22 mouse cellular contexts compared by ENCODE assay signal in the genomic region with DNA sequence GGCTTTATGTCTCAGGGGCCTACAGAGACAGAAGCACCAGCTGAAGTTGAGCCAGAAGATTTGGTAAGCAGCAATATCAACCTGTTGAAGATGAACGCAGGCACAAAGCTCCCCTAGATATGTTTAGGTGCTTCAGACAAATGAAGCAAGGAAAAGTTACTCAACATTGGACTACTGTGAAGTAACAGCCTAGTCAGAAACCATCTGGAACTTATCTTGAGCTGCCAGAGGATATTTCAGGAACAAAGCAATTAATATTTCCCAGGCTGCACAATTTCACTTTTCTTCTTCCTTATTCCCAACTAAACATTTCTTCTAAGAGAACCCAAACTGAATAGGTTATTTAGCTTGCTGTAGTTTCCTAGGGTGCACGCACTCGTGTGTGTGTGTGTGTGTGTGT.
DNase-seq lines count a peak whose midpoint lies in the region; ATAC-seq and TF ChIP-seq lines count a peak whose summit lies in the region.
"Had no signal": no experiment of that assay in that cellular context is flagged by ENCODE, and none has a peak within 500 bp of the region (broad histone marks: within the 10 kb centered on the region; RNA-seq: fewer than 3 reads in every experiment).

No protein-coding gene starts in this region.

- H3K4me1 ChIP-seq in kidney, postnatal 0 days (replicated peaks; ENCODE audit: insufficient read depth, low read length), result no peaks in the 10 kb centered on the region
- H3K4me1 ChIP-seq in kidney, adult 2 months (ENCODE audit: control insufficient read depth, insufficient read depth, low read length), result no peaks in the 10 kb centered on the region
- H3K4me1 ChIP-seq in limb, embryonic 10.5 days, result peaks cover 12% of the 10 kb centered on the region
- H3K4me1 ChIP-seq in forebrain, embryonic 14.5 days (ENCODE audit: control insufficient read depth, insufficient read depth, low read length), result no peaks in the 10 kb centered on the region
- no peaks in the 10 kb centered on the region for H3K4me1 ChIP-seq in hindbrain, embryonic 10.5 days (replicated peaks)
- H3K4me1 ChIP-seq: forebrain, embryonic 15.5 days; heart, embryonic 12.5 days; megakaryocyte, embryonic 14.5 days; neural tube, embryonic 13.5 days had no signal

- H3K27me3 ChIP-seq in kidney, postnatal 0 days (ENCODE audit: insufficient read depth, low read length), result no peaks in the 10 kb centered on the region
- H3K27me3 ChIP-seq in kidney, adult 2 months (replicated peaks; ENCODE audit: control insufficient read depth, insufficient read depth, low read length), result no peaks in the 10 kb centered on the region; the same call in 1 of the 2 replicates
- no peaks in the 10 kb centered on the region for H3K27me3 ChIP-seq in limb, embryonic 10.5 days (ENCODE audit: low read depth, poor library complexity, severe bottlenecking)
- no peaks in the 10 kb centered on the region for H3K27me3 ChIP-seq in forebrain, embryonic 14.5 days (replicated peaks; ENCODE audit: control insufficient read depth, insufficient read depth, low read length)
- H3K27me3 ChIP-seq in hindbrain, embryonic 10.5 days (ENCODE audit: insufficient read depth, poor library complexity, severe bottlenecking), result no peaks in the 10 kb centered on the region
- H3K27me3 ChIP-seq: forebrain, embryonic 15.5 days; heart, embryonic 12.5 days; megakaryocyte, embryonic 14.5 days; neural tube, embryonic 13.5 days; Patski had no signal

- H3K27ac ChIP-seq in kidney, postnatal 0 days, result no peak overlapping the region
- no peak overlapping the region for H3K27ac ChIP-seq in kidney, adult 2 months (ENCODE audit: insufficient read depth, low read depth, low read length)
- H3K27ac ChIP-seq in limb, embryonic 10.5 days, result 0 out of 2 replicates have a peak overlapping the region, but pooled peaks have one; percentile 36
- no peak overlapping the region for H3K27ac ChIP-seq in forebrain, embryonic 14.5 days (ENCODE audit: low read depth, low read length)
- H3K27ac ChIP-seq in hindbrain, embryonic 10.5 days, result no peak overlapping the region
- H3K27ac ChIP-seq: forebrain, embryonic 15.5 days; hindbrain, embryonic 14.5 days; neural tube, embryonic 13.5 days had no signal

- WGBS in kidney, postnatal 0 days, result 64% methylated on average over 3 of the region's 3 CpGs
- 70% methylated on average over 3 of the region's 3 CpGs for WGBS in kidney, adult 2 months
- 81% methylated on average over 3 of the region's 3 CpGs for WGBS in limb, embryonic 10.5 days
- WGBS in forebrain, embryonic 14.5 days, result 90% methylated on average over 3 of the region's 3 CpGs
- 88% methylated on average over 3 of the region's 3 CpGs for WGBS in hindbrain, embryonic 10.5 days

- H3K4me3 ChIP-seq in kidney, postnatal 0 days (replicated peaks; ENCODE audit: low read depth, low read length), result no peak overlapping the region
- no peak overlapping the region for H3K4me3 ChIP-seq in kidney, adult 2 months (ENCODE audit: insufficient read depth, low read depth, low read length)
- H3K4me3 ChIP-seq in limb, embryonic 10.5 days, result no peak overlapping the region
- H3K4me3 ChIP-seq in forebrain, embryonic 14.5 days (ENCODE audit: low read depth, low read length), result no peak overlapping the region
- H3K4me3 ChIP-seq in hindbrain, embryonic 10.5 days, result no peak overlapping the region
- H3K4me3 ChIP-seq: forebrain, embryonic 15.5 days; heart, embryonic 12.5 days; megakaryocyte, embryonic 14.5 days; neural tube, embryonic 13.5 days had no signal

- H3K9me3 ChIP-seq in kidney, postnatal 0 days (replicated peaks; ENCODE audit: low read length), result no peaks in the 10 kb centered on the region
- no peaks in the 10 kb centered on the region for H3K9me3 ChIP-seq in limb, embryonic 10.5 days (replicated peaks)
- no peaks in the 10 kb centered on the region for H3K9me3 ChIP-seq in forebrain, embryonic 14.5 days (replicated peaks; ENCODE audit: control insufficient read depth, low read length)
- no peaks in the 10 kb centered on the region for H3K9me3 ChIP-seq in hindbrain, embryonic 10.5 days
- H3K9me3 ChIP-seq: forebrain, embryonic 15.5 days; heart, embryonic 12.5 days; megakaryocyte, embryonic 14.5 days; neural tube, embryonic 13.5 days had no signal

- no peak overlapping the region for H3K4me2 ChIP-seq in kidney, postnatal 0 days (ENCODE audit: low read length)
- H3K4me2 ChIP-seq in forebrain, embryonic 14.5 days (ENCODE audit: low read length), result no peak overlapping the region
- H3K4me2 ChIP-seq: forebrain, embryonic 15.5 days; heart, embryonic 12.5 days; hindbrain, embryonic 14.5 days; neural tube, embryonic 13.5 days had no signal

- no peak for TF ChIP-seq POLR2A in kidney, adult 2 months (IDR thresholded peaks at IDR 0.05; ENCODE audit: low read depth, low read length)

- no peaks in the 10 kb centered on the region for H3K36me3 ChIP-seq in kidney, postnatal 0 days (ENCODE audit: insufficient read depth, low read length)
- no peaks in the 10 kb centered on the region for H3K36me3 ChIP-seq in kidney, adult 2 months (ENCODE audit: control insufficient read depth, insufficient read depth, low read length)
- no peaks in the 10 kb centered on the region for H3K36me3 ChIP-seq in limb, embryonic 10.5 days
- H3K36me3 ChIP-seq in forebrain, embryonic 14.5 days (ENCODE audit: control insufficient read depth, insufficient read depth, low read length), result no peaks in the 10 kb centered on the region
- no peaks in the 10 kb centered on the region for H3K36me3 ChIP-seq in hindbrain, embryonic 10.5 days
- H3K36me3 ChIP-seq: forebrain, embryonic 15.5 days; heart, embryonic 12.5 days; neural tube, embryonic 13.5 days had no signal

- TF ChIP-seq CTCF in kidney, postnatal 0 days (IDR thresholded peaks at IDR 0.05; ENCODE audit: low read depth), result no peak
- TF ChIP-seq CTCF in kidney, adult 2 months (conservative IDR thresholded peaks at IDR 0.05; ENCODE audit: insufficient read depth, insufficient read length, low read depth, low read length), result no peak

- no peak for ATAC-seq in kidney, postnatal 0 days (replicated peaks; ENCODE audit: low FRiP score, low read depth)
- no peak for ATAC-seq in forebrain, embryonic 14.5 days
- ATAC-seq: forebrain, embryonic 15.5 days; liver, postnatal 0 days; Patski had no signal

- DNase-seq in kidney, postnatal 0 days (ENCODE audit: low spot score), result peak; percentile 42
- DNase-seq in kidney, adult 2 months, result no peak
- peak; percentile 28 for DNase-seq in MN1 (ENCODE audit: low spot score)
- peak; percentile 29 for DNase-seq in brain, adult 2 months (ENCODE audit: low read depth, low spot score)
- no peak for DNase-seq in limb, embryonic 10.5 days (ENCODE audit: low spot score)
- DNase-seq in forebrain, embryonic 14.5 days (ENCODE audit: low spot score), result no peak
- no peak for DNase-seq in hindbrain, embryonic 10.5 days (ENCODE audit: low spot score)
- DNase-seq: adrenal gland, adult 8-10 months; cerebellum, postnatal 10 days; embryo, embryonic 11 days; gastrocnemius, postnatal 36 days; kidney, adult 11 months; kidney, postnatal 25 days; left cerebral cortex, postnatal 4 days; liver, postnatal 0 days; midbrain, embryonic 14.5 days had no signal

- H3K9ac ChIP-seq in kidney, postnatal 0 days (ENCODE audit: low read depth, low read length), result no peak overlapping the region
- H3K9ac ChIP-seq in forebrain, embryonic 14.5 days (ENCODE audit: low read length), result no peak overlapping the region
- H3K9ac ChIP-seq: forebrain, embryonic 15.5 days; heart, embryonic 12.5 days; hindbrain, embryonic 14.5 days; liver, postnatal 0 days; neural tube, embryonic 13.5 days had no signal

Comparison
In these comparisons a context has a peak if more than half of its experiments do, and no peak if none do; other contexts are left out.
1. DNase-seq: peak in kidney, postnatal 0 days (single experiment), MN1 (single experiment) and brain, adult 2 months (single experiment); none in kidney, adult 2 months (single experiment), limb, embryonic 10.5 days (single experiment), forebrain, embryonic 14.5 days (single experiment) and hindbrain, embryonic 10.5 days (single experiment).